Mouse (Mus musculus): Measurements from ENCODE around the gene Rnf167.

The Rnf167 gene

DNA sequence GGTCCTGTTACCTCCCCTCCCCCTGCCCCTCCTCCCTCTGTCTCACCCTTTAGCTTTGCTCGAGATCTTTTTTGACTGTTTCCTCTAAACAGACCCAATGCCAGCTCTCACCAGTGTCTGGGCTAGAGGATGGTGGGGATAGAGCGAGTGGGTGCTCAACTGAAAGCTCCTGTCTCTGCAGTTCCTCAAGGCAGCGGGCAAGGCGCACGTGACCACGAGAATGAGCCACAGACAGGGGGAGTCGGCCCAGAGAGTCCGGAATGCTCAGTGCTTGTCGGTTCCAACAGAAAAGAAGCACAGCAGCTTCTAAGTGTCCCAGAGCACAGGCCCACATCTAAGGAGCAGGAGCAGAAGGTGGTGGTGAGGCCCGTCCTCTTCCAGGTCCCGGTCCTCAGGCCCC lies 27.5 kb downstream of the Rnf167 start:
- no peak for DNase-seq (ENCODE audit: low read depth)

DNA sequence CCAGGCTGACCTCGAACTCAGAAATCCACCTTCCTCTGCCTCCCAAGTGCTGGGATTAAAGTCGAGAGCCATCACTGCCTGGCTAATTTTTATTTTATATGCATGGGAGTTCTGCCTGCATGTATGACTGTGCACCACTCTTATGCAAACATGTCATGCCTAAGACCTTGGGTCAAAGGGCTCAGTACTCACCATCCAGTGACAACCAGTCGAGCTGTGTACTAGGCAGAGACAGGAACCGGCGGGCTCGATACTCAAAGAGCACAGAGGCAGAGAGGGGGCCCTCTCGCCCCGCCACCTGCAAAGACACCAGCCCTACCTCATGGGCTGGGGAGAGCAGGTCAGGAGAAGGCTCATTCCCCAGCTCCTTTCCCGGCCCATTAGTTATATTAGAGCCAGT lies 31.1 kb downstream of the Rnf167 start:
- no peak for DNase-seq (ENCODE audit: low read depth)

- DNase-seq (ENCODE audit: low read depth) = no peak
Observed at GRCm38 (mm10) chr11:70678576-70678975, 31.5 kb downstream of the Rnf167 start.

GRCm38 (mm10) chr11:70679361-70679760 lies 32.3 kb downstream of the Rnf167 start:
- no peak for DNase-seq (ENCODE audit: low read depth)

GRCm38 (mm10) chr11:70679894-70680293 lies 32.9 kb downstream of the Rnf167 start:
- no peak for DNase-seq (ENCODE audit: low read depth)

DNA sequence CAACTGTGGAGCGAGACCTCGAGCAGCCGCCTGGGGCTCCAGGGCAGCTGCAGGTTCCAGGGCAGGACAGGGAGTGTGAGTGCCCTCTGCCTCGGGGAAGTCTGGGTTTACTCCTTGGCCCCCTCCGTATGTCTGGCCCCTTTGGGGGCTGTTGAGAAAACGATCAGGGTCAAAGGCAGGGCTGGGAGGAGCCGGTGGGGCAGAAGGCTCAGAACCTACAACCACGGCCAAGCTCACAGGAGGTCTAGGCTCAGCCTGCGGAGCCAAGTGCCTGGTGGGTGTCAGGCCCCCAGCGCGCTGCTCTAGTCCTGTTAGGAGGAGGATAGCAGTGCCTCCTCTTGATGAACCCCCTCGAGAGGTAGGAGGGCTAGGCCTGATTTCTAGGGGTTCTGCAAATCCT lies 34.1 kb downstream of the Rnf167 start:
- DNase-seq (ENCODE audit: low read depth) = no peak

- DNase-seq (ENCODE audit: low read depth) = no peak
Observed at GRCm38 (mm10) chr11:70681897-70682581, 35.0 kb downstream of the Rnf167 start.

DNA sequence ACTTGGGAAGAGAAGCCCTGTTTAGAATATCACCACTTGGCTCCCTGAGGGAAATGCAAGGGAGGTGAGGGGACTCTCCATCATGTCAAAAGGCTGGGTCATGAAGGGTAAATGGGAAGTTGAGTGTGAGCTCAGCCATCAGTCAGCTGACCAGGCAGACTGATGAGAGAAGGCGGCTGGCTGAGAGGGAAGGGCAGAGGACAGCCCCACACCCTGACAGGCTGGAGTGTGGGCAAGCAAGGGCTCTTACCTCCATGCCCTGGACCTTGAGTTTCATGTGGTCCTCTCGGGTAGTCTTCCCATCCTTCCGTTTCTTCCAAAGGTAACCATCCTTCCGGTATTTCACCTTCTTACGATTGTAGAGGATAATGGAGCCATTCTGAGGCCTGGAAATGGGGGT lies 36.6 kb downstream of the Rnf167 start:
- no peak for DNase-seq (ENCODE audit: low read depth)

- no peak for DNase-seq (ENCODE audit: low read depth)
Observed at GRCm38 (mm10) chr11:70686901-70687566, 40.0 kb downstream of the Rnf167 start.

- DNase-seq (ENCODE audit: low read depth) = no peak
Observed at GRCm38 (mm10) chr11:70687601-70688199, 40.7 kb downstream of the Rnf167 start, which contains the start of gene Camta2. Gene Camta2 (minus strand): TSS chr11:70688105.

- DNase-seq (ENCODE audit: low read depth) = no peak
Observed at GRCm38 (mm10) chr11:70688372-70688771, 41.3 kb downstream of the Rnf167 start.

GRCm38 (mm10) chr11:70689578-70689977 lies 42.5 kb downstream of the Rnf167 start:
- no peak for DNase-seq (ENCODE audit: low read depth)

GRCm38 (mm10) chr11:70693504-70693903 lies 46.5 kb downstream of the Rnf167 start:
- no peak for DNase-seq (ENCODE audit: low read depth)

- DNase-seq (ENCODE audit: low read depth) = no peak
Observed at GRCm38 (mm10) chr11:70697376-70697775, 50.3 kb downstream of the Rnf167 start.

DNA sequence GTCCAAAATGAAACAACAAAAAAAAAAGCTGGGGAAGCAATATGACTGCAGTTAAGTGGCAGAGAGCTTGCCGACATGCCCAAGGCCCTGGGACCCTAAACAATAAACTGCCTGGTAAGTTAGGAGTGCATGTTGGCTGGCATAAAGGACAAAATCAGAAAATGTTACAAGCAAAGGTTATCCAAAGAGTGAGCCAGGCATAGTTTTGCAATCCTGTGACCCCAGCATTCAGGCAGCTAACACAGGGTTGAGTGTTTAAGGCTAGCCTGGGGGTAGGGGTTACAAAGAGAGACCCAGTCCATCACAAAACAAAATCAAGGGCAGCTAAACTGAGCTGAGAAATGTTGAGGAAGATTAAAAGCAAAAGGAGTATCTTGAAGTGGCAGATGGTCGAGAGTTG lies 52.0 kb downstream of the Rnf167 start:
- no peak for DNase-seq (ENCODE audit: low read depth)

GRCm38 (mm10) chr11:70699722-70700556 lies 52.9 kb downstream of the Rnf167 start, which contains the start of the genes Inca1 and Kif1c:
Gene Inca1 (minus strand): TSS chr11:70700155.
Gene Kif1c (plus strand): TSS chr11:70700548.
- DNase-seq (ENCODE audit: low read depth) = peak; percentile 83

- DNase-seq (ENCODE audit: low read depth) = no peak
Observed at GRCm38 (mm10) chr11:70700613-70701012, 53.6 kb downstream of the Rnf167 start.
